Mouse (Mus musculus): ENCODE measurements around the gene Cd46.
A peak's percentile ranks its signal among the peaks of the same experiment; 100 is the strongest.

Cd46 gene

DNA sequence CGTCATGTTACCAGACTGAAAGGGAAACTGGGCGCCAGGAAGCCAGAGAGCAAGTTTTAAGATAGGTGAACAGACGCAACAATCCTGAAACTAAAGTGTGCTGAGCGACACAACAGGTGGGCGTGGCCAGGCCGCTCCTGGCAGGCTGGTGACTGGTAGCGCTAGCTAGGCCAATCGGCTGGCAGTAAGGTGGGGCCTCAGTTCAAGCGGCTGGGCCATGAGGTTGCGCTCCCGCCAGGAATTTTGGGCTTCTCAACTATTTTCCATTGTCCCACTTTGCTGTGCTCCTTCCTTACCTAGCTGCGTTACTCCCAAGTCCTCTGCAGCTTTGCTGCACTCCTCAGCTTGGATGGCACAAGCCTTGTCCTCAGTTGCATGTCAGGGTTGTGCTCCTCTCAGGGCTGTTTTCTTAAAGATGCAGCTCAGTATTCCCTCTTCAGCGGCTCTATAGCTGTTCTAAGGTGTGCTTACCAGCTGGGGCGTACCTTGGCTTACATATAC is at the start of gene Cd46:
Gene Cd46, minus strand, starts transcription at position 30 of the 501 bp plus-strand sequence.
- peak; percentile 66 for DNase-seq (ENCODE audit: low read depth, low spot score)

DNA sequence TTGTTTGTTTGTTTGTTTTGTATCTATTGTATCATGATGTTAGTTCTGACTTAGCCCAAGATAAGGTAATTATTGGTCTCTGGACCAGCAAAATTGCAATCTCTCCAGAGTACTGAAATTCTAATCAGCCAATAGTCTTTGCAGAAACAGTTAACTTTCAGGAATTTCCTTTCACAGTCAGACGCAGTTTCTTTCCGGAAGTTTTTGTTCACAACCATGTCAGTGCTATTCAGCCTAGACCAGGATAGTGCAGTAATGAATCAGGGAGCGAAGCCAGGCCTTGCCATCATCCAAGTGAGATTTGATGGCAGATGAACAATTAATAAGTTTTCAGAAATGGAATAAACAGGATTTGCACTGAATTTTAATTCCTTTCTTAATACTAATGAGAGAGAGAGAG is 40.0 kb upstream of the Cd46 start:
- DNase-seq (ENCODE audit: low read depth, low spot score): no peak

DNA sequence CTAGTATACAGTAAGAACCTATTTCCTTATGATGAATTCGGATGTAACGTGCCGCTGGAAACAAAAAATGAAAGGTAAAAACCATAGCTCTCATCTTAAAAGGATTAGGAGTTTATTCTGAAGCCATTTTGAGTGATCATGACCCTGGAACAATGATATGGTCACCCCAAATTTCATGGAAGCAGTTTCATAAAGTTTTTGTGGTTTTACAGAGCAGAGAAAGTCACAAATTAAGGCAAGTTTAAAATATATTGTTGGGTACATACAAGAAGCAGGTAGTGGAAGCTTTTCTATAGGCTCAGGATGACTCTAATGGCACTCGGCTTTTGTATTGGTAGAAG is 39.6 kb upstream of the Cd46 start:
- no peak for DNase-seq (ENCODE audit: low read depth, low spot score)

DNA sequence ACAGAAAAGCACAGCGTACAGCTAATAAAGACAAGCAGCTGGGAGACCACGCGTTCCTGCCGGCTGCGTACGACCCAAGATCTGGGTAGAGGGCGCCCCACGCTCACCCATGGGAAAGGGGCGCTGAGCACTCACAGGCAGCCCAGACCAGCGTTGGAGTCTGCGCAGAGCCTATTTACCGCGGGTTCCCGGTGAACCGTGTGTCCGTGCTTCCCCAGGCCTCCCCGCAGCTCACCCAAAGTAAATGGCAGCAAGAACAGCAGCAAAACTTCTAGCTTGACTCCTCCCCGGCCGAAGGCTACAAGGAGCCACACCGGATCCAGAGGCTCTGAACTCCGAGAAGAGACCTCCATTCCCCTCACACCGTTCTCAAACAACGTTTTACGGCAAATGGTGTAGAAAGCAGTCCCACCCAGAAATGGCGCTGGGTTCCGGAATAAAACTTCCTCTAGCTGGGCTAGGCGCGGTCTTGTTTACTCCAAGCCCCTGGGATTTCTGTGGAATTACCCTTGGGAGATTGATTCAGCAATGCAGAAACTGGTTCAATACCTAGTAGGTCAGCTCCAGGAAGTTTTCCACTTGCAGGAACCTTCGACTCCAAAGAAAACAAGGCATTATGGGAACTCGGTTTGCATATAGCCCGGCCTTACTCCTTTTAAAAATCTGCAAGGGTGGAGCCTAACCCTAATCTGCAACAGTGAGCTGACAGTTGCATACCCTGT is 39.1 kb upstream of the Cd46 start, which contains the start of gene Cr1l:
Gene Cr1l, minus strand, starts transcription at position 634 of the 722 bp plus-strand sequence.
- peak; percentile 86 for DNase-seq (ENCODE audit: low read depth, low spot score)

DNA sequence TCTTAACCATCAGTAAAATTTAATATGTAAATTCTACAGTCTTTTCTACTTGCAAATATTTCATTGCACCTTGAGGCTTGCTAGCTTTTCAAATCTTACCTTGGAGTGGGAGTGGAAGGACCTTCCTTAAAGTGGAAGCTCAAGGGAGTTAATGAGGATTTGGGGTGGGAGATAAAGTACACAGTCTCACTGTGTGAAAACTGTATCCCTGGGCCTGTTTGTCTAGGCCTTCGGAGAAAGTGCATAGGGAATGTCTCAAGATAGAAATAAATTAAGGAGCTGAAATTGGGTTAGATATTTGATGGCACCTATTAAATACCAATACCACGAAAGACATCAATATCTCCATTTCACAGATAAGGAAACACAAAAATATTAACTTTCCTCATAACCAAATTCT is 38.4 kb upstream of the Cd46 start:
- peak; percentile 12 for DNase-seq (ENCODE audit: low read depth, low spot score)

DNA sequence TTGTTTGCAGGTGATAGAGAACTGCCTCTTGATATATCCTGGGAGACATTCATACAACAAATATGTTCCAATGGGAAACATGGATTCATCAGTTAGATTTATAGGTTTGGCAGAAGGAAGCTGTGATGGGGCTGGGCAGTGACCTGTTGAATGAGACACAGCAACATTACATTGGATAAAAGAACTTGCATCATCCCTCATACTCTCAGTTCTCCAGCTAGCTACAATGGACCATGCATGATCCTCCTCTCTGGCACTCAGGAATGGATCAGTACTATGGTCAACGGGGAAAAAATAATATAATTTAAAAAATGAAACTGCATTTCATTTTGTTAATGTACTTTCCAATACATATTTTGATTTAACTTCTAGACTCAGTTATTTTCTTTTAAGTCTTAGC is 37.8 kb upstream of the Cd46 start:
- no peak for DNase-seq (ENCODE audit: low read depth, low spot score)

DNA sequence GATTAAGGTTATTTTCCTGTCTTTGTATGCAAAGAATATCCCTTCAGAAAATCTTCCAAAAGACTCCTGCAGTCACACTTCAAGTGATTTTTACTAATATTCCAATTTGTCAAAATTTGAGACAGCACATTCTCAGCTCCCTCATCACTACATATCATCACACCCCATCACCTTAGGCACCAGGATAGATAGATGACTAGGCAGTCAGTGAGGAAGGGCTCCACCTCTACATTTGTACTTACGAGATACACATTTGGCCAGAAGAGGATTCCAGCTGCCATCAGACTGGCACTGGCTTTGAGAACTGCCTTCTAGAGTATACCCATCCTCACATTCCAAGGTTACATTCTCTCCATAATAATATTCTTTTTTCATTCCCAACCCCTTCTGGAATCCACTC is 22.4 kb upstream of the Cd46 start:
- no peak for DNase-seq (ENCODE audit: low read depth, low spot score)

DNA sequence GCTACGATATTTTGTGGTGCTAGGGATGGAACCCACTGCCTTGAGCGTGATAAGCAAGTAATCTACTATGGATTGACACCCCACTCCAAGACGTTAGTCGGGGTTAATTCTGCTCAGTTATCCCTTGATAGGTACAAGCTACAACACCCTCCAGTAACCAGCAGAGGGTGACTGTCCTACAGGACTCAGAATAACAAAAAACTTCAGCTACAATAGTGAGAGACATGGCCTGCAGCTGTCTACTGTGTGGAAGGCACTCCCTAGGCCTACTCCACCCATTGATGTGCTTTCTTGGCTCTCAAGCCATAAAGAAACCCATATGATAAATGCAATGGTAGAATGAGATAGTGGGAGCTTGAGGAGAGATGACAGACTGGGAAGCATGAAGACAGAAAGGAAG is 21.6 kb upstream of the Cd46 start:
- DNase-seq (ENCODE audit: low read depth, low spot score): no peak

DNA sequence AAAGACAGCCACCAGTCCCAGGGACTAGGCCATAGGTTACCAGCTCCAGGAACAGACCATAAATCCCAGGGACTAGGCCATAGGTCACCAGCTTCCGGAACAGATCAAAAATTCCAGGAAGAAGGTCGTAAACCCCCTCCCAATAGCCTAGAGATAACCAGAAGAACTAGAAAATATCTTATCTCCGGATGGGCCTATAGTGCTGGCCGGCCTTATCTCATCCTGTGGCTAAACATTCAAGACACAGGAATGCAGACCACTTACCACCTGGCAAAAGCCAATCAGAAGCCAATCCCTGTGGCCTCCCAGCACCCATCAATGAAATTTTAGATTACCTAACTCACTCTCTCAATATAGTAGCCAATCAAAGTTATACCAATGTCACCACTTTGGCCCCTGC is 8.6 kb upstream of the Cd46 start:
- peak; percentile 5 for DNase-seq (ENCODE audit: low read depth, low spot score)

DNA sequence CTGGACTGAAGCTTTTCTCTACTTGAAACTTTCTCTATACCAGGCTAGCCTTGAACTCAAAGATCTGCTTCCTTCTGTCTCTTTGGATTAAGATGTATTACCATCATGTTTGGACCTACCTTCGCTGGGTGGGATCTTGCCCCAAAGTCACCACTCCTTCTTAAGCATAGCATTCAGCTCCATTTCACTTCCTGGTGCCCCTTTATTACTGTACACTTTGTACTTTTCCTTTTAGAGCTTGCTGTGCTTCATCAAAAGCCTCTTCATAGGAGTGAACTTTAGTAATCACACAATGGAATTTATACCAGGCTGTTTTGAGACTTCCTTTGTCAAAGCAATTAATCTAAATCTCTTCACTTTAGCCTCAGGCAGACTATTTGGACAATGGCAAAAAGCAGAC is 6.0 kb upstream of the Cd46 start:
- no peak for DNase-seq (ENCODE audit: low read depth, low spot score)

DNA sequence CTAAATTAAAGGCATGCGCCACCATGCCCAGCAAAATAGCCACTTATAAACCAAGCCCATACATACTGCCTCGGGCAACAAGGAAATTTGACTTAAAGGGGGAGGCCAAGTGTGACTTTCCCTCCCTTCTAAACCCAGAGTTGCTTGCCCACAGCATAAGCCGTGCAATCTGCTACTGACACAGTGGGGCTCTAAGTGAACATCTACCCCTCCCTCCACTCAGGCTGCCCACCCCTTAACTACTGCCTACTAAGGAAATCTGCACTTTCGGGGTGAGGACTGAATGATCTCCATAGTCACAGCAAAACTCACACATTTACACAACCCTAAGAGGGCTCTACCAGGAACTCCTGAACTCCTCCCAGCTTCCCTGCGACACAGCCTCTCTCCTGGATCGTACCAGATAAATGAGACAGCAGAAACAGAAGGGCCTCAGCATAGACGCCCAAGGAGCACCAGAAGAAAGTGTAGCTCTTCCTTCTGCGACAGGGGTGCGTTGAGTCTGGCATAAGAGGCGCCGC is 290 bp downstream of the Cd46 start:
- DNase-seq (ENCODE audit: low read depth, low spot score): no peak

DNA sequence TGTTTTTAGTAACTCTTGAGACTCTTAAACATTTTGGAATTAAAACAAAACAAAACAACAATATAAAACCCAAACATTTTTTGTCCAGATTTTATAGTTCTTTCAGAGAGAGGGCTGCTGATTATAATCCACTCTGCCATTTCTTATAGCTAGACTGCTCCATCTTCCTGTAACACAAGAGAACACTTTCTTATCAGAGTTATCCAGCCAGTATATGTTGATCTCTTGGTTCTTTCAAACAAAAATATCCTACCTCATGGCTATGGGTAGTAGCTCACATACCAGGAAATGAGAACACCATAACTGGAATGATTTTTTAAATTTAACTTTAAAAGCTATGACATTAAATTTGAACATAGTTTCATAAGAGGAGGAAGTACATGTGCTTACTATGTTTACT is 9.9 kb downstream of the Cd46 start:
- no peak for DNase-seq (ENCODE audit: low read depth, low spot score)

DNA sequence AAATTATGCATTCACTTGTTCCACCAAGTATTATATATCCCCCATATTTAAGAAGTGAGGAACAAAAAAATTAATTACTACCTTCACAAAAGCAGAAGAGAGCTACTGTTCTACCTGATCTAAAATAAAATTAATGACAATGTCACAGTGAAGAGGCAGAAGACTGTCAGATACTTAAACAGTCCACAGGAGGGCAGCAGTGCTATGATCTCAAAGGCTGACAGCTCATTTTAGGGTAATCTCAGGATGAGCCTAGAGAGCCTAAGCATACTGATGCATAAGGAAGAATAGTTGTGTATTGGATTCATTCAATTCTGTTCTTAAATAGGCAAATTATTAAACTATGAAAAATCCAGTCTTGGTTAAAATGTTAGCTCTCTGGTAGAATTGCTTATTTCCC is 51.6 kb downstream of the Cd46 start:
- peak; percentile 59 for DNase-seq (ENCODE audit: low read depth, low spot score)

DNA sequence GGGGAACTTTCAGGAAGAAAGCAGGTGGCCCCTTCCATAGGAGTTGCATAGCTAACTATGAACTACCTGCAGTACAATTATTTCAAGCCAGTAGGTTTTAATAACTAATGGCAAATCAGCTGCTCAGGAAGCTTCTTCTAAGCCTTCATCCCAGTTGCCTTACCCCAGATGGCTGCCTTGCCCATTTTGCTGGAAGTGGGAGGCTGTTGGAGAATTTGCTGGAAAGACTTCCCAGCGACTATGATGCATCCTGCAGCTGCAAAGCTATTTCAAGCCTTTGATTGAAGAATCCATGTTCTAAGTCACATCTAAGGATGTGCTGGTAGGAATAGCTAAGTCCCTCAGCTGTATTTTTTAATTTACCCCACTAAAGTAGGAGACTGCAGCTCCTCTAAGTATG is 53.7 kb downstream of the Cd46 start:
- DNase-seq (ENCODE audit: low read depth, low spot score): no peak

DNA sequence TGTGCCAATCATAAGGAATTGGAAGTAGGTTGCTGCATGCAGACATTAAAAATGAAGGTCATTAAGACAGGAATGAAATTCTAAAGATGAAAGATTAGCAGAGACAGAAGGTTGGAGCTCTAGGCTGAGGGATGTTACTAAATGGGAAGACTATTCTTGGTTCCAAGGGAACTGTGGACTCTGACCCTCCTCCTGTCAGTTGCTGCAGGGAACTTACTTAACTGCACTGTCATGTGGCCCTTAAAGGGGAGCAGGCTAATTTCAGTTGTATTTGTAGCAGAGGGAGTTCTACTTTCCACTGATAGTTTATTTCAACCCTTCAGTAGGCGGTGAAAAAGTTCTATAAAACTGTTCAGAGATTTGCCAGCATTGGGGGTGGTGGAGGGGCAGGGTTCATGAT is 54.1 kb downstream of the Cd46 start:
- no peak for DNase-seq (ENCODE audit: low read depth, low spot score)

DNA sequence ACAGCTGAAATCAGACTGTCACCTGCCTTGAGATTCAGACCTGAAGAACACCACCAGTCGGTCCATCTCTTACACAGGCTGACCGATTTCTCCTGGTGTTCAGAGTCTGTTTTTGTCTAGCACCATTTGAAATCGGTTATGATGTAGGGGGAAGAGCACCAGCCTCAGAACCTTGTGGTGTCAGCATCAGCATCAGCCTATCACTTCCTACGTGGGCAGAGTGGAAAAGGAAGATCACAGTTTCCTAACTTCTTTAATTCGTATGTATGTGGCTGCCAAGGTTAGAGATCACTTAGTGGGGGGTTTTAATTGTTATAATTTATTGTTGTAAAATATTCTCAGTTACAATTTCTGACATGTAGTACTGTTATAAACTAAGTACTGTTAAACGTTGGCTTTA is 54.6 kb downstream of the Cd46 start:
- no peak for DNase-seq (ENCODE audit: low read depth, low spot score)

DNA sequence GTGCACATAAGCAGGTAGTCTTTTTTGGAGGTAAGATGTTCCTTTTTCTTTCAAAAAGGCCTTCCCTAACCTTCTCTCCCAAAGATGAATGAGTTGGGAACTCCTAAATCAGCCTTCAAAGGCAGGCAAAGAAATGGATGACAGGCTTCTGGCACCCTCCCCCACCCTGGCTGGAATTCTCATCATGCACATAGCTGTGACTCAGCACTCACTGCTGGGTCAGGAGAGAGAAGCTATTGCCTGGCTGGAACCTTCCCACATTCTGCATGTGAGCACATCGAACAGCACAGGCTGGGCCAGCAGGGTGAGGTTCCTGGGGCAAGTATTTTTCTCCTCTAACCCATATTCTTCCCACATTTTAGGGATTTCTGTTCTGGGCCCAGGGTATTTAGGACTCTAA is 58.1 kb downstream of the Cd46 start:
- DNase-seq (ENCODE audit: low read depth, low spot score): peak; percentile 48

DNA sequence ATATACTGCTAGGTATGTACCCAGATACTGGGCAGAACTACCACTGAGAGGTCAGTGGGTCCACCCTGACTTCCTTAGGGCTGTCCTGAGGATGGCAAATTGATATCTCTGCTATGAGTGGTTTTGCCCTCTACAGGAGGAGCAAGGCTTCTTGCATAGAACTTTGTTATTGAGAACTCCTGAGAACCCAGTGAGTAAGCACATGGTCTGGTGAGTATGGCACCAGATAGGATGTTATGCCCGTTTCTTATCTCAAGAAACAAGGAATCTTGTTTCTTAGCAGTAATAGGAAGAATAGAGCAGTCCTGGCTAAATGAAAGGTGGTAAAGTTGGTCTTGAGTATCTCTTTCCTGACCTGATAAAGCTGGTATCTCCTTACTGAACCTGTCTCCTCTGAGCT is 59.3 kb downstream of the Cd46 start:
- DNase-seq (ENCODE audit: low read depth, low spot score): no peak

DNA sequence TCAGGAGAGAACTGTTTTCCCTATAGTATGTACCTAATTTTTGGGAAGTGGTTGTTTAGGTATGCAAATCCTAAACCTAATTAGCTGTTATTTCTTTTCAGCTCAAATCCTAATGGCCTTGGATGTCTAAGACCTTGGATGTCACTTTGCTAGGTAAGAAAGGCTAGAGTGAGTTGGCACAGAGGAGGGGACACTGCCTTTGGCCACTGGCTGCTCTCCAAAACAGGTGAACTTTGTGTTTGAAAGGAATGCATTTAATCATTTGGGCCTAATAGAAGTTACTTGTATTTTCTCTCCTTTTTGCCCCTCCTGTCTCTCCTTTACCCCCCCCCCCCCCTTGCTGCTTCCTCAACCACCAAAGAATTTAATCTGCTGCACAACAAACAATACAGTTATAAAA is 60.3 kb downstream of the Cd46 start:
- no peak for DNase-seq (ENCODE audit: low read depth, low spot score)

DNA sequence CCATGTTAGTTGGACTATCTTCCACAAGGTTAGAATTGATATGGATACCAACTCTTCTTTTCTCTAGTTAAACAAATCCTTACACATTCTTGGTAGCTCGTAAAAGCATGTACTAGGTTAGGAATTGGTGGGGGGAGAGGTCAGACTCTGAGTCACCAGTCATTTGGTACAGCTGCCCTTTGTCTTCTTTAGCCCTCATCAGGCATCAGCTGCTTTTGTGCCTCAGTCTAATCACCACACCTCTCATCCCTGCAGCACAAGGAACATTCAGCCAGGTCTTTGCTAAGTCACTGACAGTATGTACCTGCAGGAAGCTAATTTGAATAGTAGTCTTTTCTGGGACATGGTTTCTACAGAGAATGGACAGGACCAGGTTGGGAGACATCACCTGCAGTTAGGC is 64.5 kb downstream of the Cd46 start:
- DNase-seq (ENCODE audit: low read depth, low spot score): no peak

DNA sequence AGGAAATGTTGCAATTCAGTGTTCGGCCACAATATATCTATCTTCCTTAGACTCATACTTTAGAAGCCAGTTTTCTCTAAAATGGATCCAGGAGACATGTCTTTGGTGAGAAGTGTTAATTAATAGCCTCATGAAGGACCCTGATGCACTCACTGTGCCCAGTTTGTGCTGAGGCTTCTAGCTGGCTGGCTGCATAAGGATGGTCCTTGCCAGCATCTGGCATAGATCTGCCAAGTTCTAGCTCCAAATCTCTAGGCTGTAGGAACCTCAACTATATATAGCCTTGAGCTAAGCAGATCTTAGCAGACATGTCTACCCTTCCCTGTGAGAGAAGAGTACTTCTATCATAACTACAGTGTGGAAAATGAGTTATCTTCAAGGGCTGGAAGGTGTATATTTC is 68.2 kb downstream of the Cd46 start:
- no peak for DNase-seq (ENCODE audit: low read depth, low spot score)

DNA sequence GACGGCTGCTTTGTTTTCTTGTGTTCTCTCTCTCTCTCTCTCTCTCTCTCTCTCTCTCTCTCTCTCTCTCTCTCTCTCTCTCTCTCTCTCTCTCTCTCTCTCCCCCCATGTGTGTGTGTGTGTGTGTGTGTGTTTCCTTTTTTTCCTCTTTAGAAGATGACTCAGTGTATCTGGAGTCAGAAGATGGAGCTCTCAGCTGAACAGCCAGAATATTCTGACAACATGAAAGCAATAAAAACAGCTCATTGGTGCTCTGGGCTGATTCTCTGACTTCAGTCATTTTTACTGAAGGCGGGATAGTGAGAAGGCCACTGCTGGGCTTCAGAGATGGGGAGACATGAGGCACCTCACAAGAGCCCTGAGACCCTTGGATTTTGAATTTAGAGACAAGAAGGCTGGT is 70.2 kb downstream of the Cd46 start:
- no peak for DNase-seq (ENCODE audit: low read depth, low spot score)

DNA sequence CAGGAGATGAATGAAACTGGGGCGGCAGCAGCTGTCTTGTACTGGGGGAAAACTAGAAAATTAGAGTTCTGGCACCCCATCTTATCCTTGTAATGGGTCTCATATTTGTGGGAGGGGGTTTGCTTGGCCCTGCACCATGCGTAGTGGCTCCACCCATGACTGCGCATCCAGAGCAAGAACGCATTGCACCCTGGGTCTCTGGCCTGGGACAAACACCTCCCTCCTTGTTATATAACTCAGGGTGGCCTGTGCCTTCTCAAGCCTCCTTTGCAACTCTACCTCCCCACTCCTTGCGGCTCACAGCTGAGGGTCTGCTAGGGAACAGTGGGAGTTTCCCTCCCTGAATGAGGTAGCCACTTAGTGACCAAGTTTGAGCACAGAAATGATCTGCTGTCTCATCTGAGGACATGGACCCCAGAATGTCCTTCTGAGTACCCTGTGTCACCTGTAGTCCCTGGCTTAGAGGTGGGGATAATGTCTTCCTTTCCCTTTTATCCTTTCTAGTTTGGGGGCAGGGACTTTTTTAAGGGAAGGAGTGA is 72.9 kb downstream of the Cd46 start:
- DNase-seq (ENCODE audit: low read depth, low spot score): no peak

Data from mesoderm, embryonic 11.5 days (tissue).